Mouse (Mus musculus): ENCODE results near the gene Etv6. TPM values are rescaled to one million over a fixed set of nuclear protein-coding genes. Genes with fewer than 3 reads are reported as not detected.

The Etv6 gene
- total RNA-seq, 2 experiments from 2014 or later: 15.5 to 21.9 TPM

DNA sequence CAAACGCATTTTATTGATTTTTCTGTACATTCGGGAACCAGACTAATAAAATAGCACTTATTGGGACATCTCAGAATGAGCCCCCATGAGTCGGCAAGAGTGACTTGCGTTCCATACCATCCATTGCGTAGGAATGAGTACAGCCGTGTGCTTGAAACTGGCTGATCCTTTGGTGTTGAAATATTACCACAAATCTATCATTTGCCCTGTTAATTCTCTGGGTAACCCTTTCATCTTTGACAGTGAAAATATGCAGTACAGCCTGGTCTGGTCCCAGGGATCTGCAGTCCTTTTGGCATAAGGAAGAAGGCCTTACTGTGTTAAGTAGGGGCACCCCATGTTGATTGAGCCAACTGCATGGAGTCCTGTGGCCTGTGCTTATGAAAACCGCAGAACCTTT lies 5.8 kb downstream of the Etv6 start:
- intact Hi-C loops (cut with DNase I): no loop called here
- no peak for DNase-seq

DNA sequence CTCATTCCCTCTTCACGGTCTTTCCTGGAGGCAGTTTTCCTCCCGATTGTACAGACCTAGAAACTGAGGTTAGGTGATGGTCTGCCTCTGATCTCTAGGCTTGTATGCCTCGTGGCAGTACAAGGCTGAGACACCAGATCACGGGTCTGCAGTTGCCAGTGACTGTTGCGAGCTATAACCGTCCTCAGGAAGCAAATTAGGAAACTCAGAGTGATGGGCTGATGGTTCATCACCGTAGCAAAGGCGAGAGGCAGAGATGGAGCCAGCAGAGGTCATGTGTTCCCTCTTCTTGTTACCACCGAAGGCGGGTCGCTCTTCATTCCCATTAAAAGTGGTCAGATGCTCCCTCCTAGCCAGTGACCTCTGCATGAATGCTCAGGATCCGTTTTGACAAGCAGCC lies 6.4 kb downstream of the Etv6 start:
- intact Hi-C loops (cut with DNase I): no loop called here
- DNase-seq: no peak

- intact Hi-C loops (cut with DNase I): no loop called here
- no peak for DNase-seq
Observed at GRCm38 (mm10) chr6:134043545-134043944, 8.0 kb downstream of the Etv6 start.

DNA sequence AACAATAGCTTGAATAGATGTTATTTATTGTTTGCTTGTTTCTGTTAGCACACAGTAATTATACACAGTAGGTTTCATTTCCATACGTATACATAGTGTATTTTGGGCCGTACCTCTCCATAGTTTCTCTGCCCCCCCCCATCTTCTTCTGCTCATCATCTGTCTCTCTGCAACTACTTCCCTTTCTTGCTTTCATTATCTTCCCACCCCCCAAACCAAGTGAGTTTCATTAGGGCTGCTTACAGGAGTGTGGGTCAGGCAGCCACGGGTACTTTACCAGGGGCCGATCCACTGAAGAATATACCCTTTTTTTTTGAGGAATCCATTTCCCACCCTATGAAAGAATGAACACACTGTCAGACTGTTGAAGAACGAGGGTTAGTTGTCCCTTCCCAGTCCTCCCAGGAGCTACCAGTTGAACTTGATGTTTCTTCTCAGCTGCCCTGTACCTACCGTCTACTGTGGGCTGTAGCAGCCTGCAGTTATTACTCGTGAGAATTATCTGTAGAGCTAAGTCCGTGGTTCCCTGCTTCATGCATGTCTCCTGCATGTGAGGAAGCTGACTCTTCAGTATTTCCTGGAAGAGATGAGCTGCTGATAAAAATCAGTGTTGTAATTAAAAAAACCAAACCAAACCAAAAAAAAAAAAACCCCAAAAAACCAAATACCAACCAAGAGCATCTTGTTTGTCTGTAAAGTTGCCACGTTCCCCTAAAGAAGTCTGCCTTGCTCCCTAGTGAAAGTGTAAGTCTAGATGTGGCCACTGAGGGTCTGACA lies 9.8 kb downstream of the Etv6 start:
- no peak for DNase-seq
- intact Hi-C loops (cut with DNase I): no loop called here

DNA sequence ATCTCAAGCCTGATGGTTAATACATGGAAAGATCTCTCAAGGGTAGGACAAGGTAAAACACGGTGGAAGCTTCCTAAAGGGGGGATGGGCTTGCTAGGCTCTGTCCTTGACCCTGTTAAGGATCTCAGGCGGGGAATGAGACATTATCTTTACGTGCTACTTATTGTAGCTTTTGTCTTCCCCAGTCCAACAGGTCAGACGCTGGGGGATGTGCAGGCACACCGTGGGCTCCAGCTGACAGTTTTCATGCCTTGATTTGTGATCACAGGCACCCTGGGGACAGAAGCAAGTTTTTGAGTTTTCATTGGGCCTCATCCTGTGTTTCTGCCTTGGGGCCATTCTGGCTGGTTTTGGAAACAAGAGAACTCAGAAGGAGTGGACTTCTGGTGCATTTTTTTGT lies 10.6 kb downstream of the Etv6 start:
- intact Hi-C loops (cut with DNase I): no loop called here
- DNase-seq: no peak

DNA sequence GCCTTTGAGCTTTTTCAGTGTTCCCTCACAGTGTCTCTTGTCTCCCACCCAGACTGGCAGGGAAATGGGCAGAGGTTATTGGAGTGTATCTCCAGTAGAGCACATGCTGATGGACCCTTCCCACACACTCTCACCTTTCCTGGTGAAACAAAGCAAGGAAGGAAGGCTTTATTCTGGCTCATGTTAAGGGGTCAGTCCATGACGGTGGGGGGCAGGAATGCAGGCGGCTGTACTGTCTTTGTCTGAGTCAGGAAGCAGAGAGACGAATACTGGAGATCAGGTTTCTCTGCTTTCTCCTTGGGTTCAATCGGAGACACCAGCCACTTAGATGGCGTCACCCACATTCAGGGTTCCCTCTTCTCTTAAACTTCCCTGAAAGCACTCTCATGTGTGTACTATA lies 11.7 kb downstream of the Etv6 start:
- intact Hi-C loops (cut with DNase I): no loop called here
- DNase-seq: no peak

DNA sequence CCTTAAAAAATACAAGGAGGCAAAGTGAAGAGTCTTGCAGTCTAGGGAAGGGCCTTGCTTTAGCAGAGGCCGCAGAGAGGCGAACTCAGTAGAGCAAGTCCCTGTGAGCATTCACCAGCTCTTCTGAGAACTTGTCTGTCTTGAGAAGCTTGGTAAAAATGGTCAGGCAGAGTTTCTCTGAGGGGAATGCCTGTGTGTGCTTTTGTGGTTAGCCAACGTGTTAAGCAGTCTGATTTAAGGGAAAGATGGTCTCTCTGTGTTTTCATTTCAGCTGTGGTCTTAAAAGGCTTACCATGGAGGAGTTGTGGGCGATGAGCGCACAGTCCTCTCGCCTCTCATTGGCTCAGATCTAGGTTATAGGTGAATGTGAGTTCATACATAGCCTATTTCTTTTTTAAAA lies 12.5 kb downstream of the Etv6 start:
- DNase-seq: no peak
- intact Hi-C loops (cut with DNase I): no loop called here

- DNase-seq: no peak
- intact Hi-C loops (cut with DNase I): no loop called here
Observed at GRCm38 (mm10) chr6:134048965-134049364, 13.5 kb downstream of the Etv6 start.

GRCm38 (mm10) chr6:134050466-134050865 lies 15.0 kb downstream of the Etv6 start:
- DNase-seq: no peak
- intact Hi-C loops (cut with DNase I): no loop called here

- intact Hi-C loops (cut with DNase I): no loop called here
- DNase-seq: no peak
Observed at GRCm38 (mm10) chr6:134051950-134052349, 16.4 kb downstream of the Etv6 start.

- DNase-seq: no peak
Observed at GRCm38 (mm10) chr6:134053146-134053545, 17.6 kb downstream of the Etv6 start.

DNA sequence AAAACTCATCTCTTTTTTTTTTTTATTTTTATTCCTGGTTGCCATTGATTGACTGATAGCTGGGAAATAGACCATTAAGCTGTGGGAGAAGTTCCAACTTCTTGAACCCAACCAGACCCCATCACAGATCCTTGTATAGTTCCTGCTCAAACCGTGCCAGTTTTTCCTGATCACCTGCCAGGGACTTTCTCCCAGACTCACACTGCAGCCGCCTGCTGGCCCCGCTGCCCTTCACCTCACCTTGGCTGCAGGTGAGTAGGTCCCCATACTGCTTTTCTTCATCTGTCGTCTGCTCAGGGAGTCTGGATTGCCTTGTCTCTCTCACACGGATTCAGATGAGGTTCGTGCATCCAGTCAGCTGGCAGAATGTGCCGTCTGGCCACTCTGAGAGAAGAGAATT lies 18.1 kb downstream of the Etv6 start:
- no peak for DNase-seq
- intact Hi-C loops (cut with DNase I): no loop called here

More at GRCm38 (mm10) chr6:134053146-134053545, 17.6 kb downstream of the Etv6 start:
- intact Hi-C loops (cut with DNase I): no loop called here

- DNase-seq: no peak
- intact Hi-C loops (cut with DNase I): no loop called here
Observed at GRCm38 (mm10) chr6:134055588-134055987, 20.1 kb downstream of the Etv6 start.

DNA sequence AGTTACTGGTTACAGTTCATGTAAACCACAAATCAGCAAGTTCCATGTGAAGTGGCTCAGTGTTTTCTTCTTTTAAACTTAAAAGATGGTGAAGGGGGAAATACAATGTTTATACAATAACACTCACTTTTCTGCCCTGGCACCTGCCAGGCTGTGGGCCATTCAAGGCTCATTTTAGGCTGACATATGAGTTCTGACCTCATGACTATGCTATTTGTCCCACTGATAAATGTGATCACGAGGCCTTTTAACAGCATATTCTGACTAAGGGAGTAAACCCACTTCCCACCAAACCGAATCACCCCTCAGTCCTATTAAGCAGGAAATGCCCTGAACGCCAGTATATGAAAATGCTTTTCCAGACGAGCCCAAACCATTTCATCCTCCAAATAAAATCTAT lies 23.0 kb downstream of the Etv6 start:
- no peak for DNase-seq
- intact Hi-C loops (cut with DNase I): no loop called here

DNA sequence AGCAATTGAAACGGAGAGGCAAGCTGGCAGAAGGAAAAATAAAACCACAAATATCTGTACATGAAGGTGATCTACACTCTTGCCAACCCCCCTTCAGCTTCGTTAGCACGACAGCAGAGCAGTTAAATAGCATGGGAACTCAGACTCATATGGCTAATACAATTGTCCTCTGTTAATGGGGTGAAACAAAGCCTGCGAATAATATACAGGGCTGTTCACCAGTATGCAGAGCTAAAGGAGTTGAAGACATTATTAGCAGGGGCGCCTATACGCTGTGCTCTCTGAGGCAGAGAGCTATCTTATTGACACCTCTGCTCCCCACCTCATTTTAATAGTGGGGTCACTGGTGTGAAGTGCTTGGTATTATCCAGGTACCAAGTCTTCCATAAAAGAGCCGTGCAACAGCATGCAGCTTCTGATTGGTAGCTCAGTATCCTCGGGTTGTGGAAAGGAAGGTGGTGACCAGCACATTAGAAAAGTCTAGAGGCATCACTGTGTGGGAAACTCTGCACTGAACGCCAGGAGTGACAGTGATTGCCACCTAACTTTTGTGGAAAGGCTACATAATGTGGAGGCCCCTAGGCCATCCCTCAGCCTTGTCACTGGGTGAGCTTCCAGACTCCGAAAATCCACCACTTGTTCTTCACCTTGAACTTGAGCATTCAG lies 23.5 kb downstream of the Etv6 start:
- DNase-seq: no peak
- intact Hi-C loops (cut with DNase I): no loop called here

DNA sequence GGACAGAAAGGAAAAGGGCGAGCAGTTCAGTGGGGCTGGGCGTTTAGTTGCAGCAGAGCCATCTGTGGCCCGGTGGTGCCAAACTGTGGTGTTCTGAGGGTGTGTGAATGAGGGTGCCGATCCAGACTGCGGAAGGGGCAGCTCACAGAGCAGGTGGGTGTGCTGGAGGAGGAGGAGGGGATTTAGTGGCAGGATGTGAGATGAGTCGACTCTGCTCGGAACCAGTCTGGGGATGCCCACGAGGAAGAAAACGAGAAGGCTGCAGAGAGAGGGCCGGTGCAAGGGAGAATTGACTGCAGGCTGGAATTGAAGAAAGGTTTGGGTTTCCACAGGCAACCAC lies 24.0 kb downstream of the Etv6 start:
- intact Hi-C loops (cut with DNase I): no loop called here
- no peak for DNase-seq

DNA sequence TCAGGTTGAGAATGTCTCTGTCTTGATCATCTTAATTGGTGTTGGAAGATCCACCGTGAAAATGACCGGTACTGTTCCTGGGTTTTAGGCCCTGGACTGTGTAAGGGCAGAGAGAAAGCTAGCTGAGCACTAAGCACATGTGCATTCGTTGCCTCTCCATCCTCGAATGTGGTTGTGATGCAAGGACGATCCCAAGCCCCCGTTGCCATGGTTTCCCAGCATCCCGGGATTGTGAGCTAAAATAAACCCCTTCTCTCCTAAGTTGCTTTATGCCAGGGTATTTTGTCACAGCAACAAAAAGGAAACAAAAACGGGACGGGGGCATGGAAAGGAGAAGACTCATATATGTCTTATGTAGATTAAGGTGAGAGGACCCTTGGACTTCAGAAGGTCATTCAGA lies 24.5 kb downstream of the Etv6 start:
- DNase-seq: no peak
- intact Hi-C loops (cut with DNase I): no loop called here

DNA sequence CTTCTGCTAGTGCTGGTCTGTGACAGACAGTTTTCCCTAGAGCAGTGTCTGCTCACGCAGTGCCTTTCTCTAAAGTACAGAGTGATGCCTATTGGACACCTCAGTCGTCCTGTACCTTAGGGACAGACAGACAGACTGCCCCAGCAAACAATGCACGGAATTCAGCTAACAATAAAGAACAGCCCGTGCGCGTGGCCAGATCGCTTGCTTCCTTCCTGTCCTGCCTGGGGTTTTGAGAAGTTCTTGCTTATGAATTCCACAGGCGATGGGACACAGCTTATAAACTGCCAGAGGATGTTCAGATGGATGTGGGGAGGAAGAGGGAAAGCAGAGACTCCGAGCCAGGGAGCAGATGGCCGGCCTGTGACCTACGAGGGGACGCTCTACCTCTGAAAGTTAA lies 25.3 kb downstream of the Etv6 start:
- peak; percentile 44 to 47 for DNase-seq
- intact Hi-C loops (cut with DNase I): no loop called here

DNA sequence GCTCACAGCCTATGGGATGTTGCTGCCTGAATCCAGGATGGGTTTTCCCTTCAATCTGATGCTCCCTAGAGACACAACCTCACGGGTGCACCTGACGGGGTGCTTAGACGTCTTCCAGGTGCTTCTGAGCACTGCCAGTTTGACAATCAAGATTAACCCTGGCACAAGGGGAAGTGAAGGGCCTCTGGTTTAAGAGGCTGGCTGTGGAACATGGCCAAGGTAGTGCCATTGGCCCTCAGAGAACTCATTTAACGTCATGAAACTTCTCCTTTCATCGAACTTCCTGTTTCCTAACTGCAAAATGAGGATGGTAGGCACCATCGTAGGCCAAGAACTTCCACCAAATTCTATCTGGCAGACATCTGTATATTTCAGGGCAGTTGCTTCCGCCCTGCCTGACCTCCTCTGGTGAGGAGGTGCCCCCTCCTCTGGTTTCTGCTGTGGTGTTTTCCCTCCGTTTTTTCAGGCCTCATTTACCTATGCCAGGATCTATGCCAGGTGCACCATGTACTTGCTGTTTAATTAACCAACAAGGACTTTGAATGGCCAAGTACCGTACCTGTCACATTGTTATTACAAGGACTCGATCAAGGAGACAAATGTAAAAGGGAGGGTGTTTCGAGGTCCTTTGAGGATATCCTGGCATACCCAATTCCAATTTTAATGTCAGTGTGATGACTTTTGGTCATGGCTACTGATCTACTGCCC lies 29.7 kb downstream of the Etv6 start:
- no peak for DNase-seq
- intact Hi-C loops (cut with DNase I): no loop called here

DNA sequence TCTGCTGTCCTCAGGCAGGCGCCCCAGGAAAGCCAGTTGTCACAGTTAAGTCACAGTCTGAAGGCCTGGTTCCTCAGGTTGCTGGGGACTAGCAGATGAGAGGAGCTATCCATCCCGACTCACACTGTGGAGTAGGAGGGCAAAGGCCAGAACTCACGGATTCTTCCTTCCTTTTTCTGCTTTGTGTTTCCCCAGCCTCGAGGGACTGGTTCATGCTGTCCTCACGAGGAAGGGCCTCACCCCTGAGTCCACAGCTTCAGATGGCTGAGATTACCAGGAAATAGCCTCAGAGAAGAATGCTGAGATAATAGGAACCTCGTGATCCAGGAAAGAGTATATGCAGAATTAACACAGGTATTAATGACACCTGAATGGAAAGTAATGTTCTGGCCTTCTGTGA lies 30.6 kb downstream of the Etv6 start:
- DNase-seq: no peak
- intact Hi-C loops (cut with DNase I): no loop called here

DNA sequence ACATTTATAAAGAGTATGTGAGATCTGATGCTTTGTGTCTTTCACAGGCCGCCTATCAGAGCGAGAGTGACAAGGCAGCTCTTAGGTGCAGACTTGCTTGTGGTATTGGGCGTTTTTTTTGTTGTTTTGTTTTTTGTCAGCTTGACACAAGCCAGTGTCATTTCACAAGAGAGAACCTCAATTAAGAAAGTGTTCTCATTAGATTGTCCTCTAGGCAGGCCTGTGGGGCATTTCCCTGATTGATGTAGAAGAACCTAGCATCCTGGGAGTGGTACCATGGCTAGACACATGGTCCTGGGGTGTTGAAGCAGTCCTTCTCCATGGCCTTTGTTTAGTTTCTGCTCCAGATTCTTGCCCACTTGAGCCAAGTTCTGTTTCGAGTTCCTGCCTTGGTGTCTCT lies 31.5 kb downstream of the Etv6 start:
- intact Hi-C loops (cut with DNase I): no loop called here
- no peak for DNase-seq

GRCm38 (mm10) chr6:134067536-134067935 lies 32.0 kb downstream of the Etv6 start:
- DNase-seq: no peak
- intact Hi-C loops (cut with DNase I): no loop called here

All from heart, postnatal 10 days (tissue).